Mouse (Mus musculus) embryonic facial prominence, embryonic 12.5 days (tissue): ENCODE data around the gene Calm5. TPM values are rescaled to one million over a fixed set of nuclear protein-coding genes. Genes with fewer than 3 reads are reported as not detected.

Experiments used
- ATAC-seq: fragments of 200-750 bp; cut with Nextera tagmentation; 2 replicates; pipeline ENCODE4 v1.8.0; 2017; ENCODE audit not compliant: insufficient number of reproducible peaks, insufficient read depth, low FRiP score, low TSS enrichment
- H3K27ac ChIP-seq: fragments of 300-500 bp; sonication (generic); 2 replicates; pipeline ENCODE4 v1.5.1; 2016; ENCODE audit warnings: mild to moderate bottlenecking
- H3K27me3 ChIP-seq: fragments of 300-500 bp; sonication (generic); 2 replicates; pipeline ENCODE4 v1.6.1; 2016; ENCODE audit warnings: mild to moderate bottlenecking, moderate library complexity
- H3K36me3 ChIP-seq: fragments of 300-500 bp; sonication (generic); 2 replicates; pipeline ENCODE4 v1.6.1; 2016; ENCODE audit warnings: mild to moderate bottlenecking
- H3K4me1 ChIP-seq: fragments of 300-500 bp; sonication (generic); 2 replicates; pipeline ENCODE4 v1.6.1; 2016
- H3K4me2 ChIP-seq: fragments of 300-500 bp; sonication (generic); replicated peaks from 2 replicates; pipeline ENCODE4 v1.6.1; 2016; ENCODE audit warnings: mild to moderate bottlenecking, moderate library complexity
- H3K4me3 ChIP-seq: fragments of 300-500 bp; sonication (generic); 2 replicates; pipeline ENCODE4 v1.5.1; 2016; ENCODE audit warnings: mild to moderate bottlenecking
- H3K9ac ChIP-seq: fragments of 300-500 bp; sonication (generic); 2 replicates; pipeline ENCODE4 v1.6.1; 2016; ENCODE audit warnings: mild to moderate bottlenecking, moderate library complexity
- H3K9me3 ChIP-seq: fragments of 300-500 bp; sonication (generic); 2 replicates; pipeline ENCODE4 v1.6.1; 2016; ENCODE audit warnings: mild to moderate bottlenecking, moderate library complexity
- WGBS: fragments of 180-500 bp; shearing (Covaris S2); methylation state at CpG from one replicate; pipeline ENCODE4 v1.1.7; 2016; 5-methylcytosine and 5-hydroxymethylcytosine counted together
- polyA plus RNA-seq: library from polyadenylated mRNA; unstranded; fragments of >200 nt; fragmentation: Nextera tagmentation; extraction: Ambion mirVana; gene quantifications from 2 replicates; pipeline ENCODE4 v1.2.1, GENCODE M21; 2016

Gene Calm5
- polyA plus RNA-seq, 1 experiment from 2014 or later, result not detected

GRCm38 (mm10) chr13:3869901-3870300 lies 15.9 kb downstream of the Calm5 start:
- H3K4me3 ChIP-seq, result no peak overlapping the region
- H3K4me2 ChIP-seq, result no peak overlapping the region
- no peak overlapping the region for H3K9ac ChIP-seq
- ATAC-seq, result no peak
- no peaks in the 10 kb centered on the region for H3K27me3 ChIP-seq
- no peaks in the 10 kb centered on the region for H3K36me3 ChIP-seq
- no peak overlapping the region for H3K27ac ChIP-seq
- H3K9me3 ChIP-seq, result no peaks in the 10 kb centered on the region
- H3K4me1 ChIP-seq, result no peaks in the 10 kb centered on the region

GRCm38 (mm10) chr13:3872832-3873231 lies 18.9 kb downstream of the Calm5 start:
- Histone ChIP-seq H3K9me3 (no peaks in the 10 kb centered on the region), H3K4me2 (no peak overlapping the region), H3K36me3 (no peaks in the 10 kb centered on the region), H3K4me1 (no peaks in the 10 kb centered on the region), H3K27me3 (no peaks in the 10 kb centered on the region), H3K9ac (no peak overlapping the region), H3K4me3 (no peak overlapping the region), H3K27ac (no peak overlapping the region)
- ATAC-seq, result no peak
- WGBS, result 96% methylated on average over 4 of the region's 4 CpGs

- Histone ChIP-seq H3K4me1 (no peaks in the 10 kb centered on the region), H3K27ac (no peak overlapping the region), H3K4me2 (no peak overlapping the region), H3K36me3 (peaks cover 8% of the 10 kb centered on the region), H3K27me3 (no peaks in the 10 kb centered on the region), H3K9me3 (no peaks in the 10 kb centered on the region), H3K4me3 (no peak overlapping the region), H3K9ac (no peak overlapping the region)
- 76% methylated on average over 6 of the region's 6 CpGs for WGBS
- ATAC-seq, result no peak
Observed at GRCm38 (mm10) chr13:3876448-3876847, 22.5 kb downstream of the Calm5 start.

- Histone ChIP-seq H3K9ac (no peak overlapping the region), H3K4me2 (no peak overlapping the region), H3K4me3 (no peak overlapping the region), H3K9me3 (no peaks in the 10 kb centered on the region), H3K36me3 (peaks cover 15% of the 10 kb centered on the region), H3K27ac (peak overlapping the region; percentile 11; the same call in 1 of the 2 replicates), H3K27me3 (no peaks in the 10 kb centered on the region), H3K4me1 (no peaks in the 10 kb centered on the region)
- 62% methylated on average over 6 of the region's 6 CpGs for WGBS
- ATAC-seq, result no peak
Observed at GRCm38 (mm10) chr13:3877185-3877584, 23.2 kb downstream of the Calm5 start.

GRCm38 (mm10) chr13:3877679-3878220 lies 23.8 kb downstream of the Calm5 start:
- WGBS, result 44% methylated on average over 4 of the region's 4 CpGs
- H3K4me3 ChIP-seq, result no peak overlapping the region
- peak; percentile 38 for ATAC-seq
- no peak overlapping the region for H3K4me2 ChIP-seq
- no peaks in the 10 kb centered on the region for H3K9me3 ChIP-seq
- H3K4me1 ChIP-seq, result no peaks in the 10 kb centered on the region
- H3K36me3 ChIP-seq, result peaks cover 20% of the 10 kb centered on the region
- H3K27me3 ChIP-seq, result no peaks in the 10 kb centered on the region
- 0 out of 2 replicates have a peak overlapping the region, but pooled peaks have one; percentile 11 for H3K27ac ChIP-seq
- no peak overlapping the region for H3K9ac ChIP-seq

GRCm38 (mm10) chr13:3886663-3887062 lies 32.7 kb downstream of the Calm5 start:
- Histone ChIP-seq H3K4me1 (0 out of 2 replicates have a peak, but pooled peaks cover 12% of the 10 kb centered on the region), H3K4me2 (no peak overlapping the region), H3K36me3 (peaks cover 67% of the 10 kb centered on the region), H3K27ac (no peak overlapping the region), H3K27me3 (no peaks in the 10 kb centered on the region), H3K9me3 (no peaks in the 10 kb centered on the region), H3K4me3 (no peak overlapping the region), H3K9ac (no peak overlapping the region)
- 92% methylated on average over 7 of the region's 7 CpGs for WGBS
- no peak for ATAC-seq

GRCm38 (mm10) chr13:3889111-3889510 lies 35.1 kb downstream of the Calm5 start:
- H3K27ac ChIP-seq, result no peak overlapping the region
- 95% methylated on average over 3 of the region's 3 CpGs for WGBS
- no peak overlapping the region for H3K9ac ChIP-seq
- peak overlapping the region; percentile 16; the same call in 1 of the 2 replicates for H3K4me2 ChIP-seq
- H3K27me3 ChIP-seq, result no peaks in the 10 kb centered on the region
- peaks cover 16% of the 10 kb centered on the region; the same call in 1 of the 2 replicates for H3K4me1 ChIP-seq
- H3K4me3 ChIP-seq, result peak overlapping the region; percentile 13; the same call in 1 of the 2 replicates
- H3K9me3 ChIP-seq, result no peaks in the 10 kb centered on the region
- no peak for ATAC-seq
- peaks cover 46% of the 10 kb centered on the region for H3K36me3 ChIP-seq

GRCm38 (mm10) chr13:3890061-3890460 lies 36.1 kb downstream of the Calm5 start:
- peak overlapping the region; percentile 29 for H3K4me3 ChIP-seq

GRCm38 (mm10) chr13:3891479-3892087 lies 37.6 kb downstream of the Calm5 start:
- H3K9ac ChIP-seq, result peak overlapping the region; percentile 72
- 28% methylated on average over 8 of the region's 8 CpGs for WGBS
- H3K27me3 ChIP-seq, result no peaks in the 10 kb centered on the region
- ATAC-seq, result no peak
- no peaks in the 10 kb centered on the region for H3K9me3 ChIP-seq
- H3K27ac ChIP-seq, result peak overlapping the region; percentile 50; the same call in 1 of the 2 replicates
- H3K4me2 ChIP-seq, result peak overlapping the region; percentile 68
- peaks cover 22% of the 10 kb centered on the region for H3K36me3 ChIP-seq
- H3K4me1 ChIP-seq, result peaks cover 21% of the 10 kb centered on the region; the same call in 1 of the 2 replicates
- H3K4me3 ChIP-seq, result peak overlapping the region; percentile 57

More at GRCm38 (mm10) chr13:3890061-3890460, 36.1 kb downstream of the Calm5 start:
- ATAC-seq, result no peak
- Histone ChIP-seq H3K4me1 (peaks cover 21% of the 10 kb centered on the region; the same call in 1 of the 2 replicates), H3K36me3 (peaks cover 36% of the 10 kb centered on the region), H3K27ac (0 out of 2 replicates have a peak overlapping the region, but pooled peaks have one; percentile 23), H3K27me3 (no peaks in the 10 kb centered on the region), H3K4me2 (peak overlapping the region; percentile 68), H3K9ac (0 out of 2 replicates have a peak overlapping the region, but pooled peaks have one; percentile 5), H3K9me3 (no peaks in the 10 kb centered on the region)
- 32% methylated on average over 8 of the region's 8 CpGs for WGBS

- ATAC-seq, result no peak
- 10% methylated on average over 7 of the region's 7 CpGs for WGBS
- Histone ChIP-seq H3K4me2 (peak overlapping the region; percentile 68), H3K9ac (peak overlapping the region; percentile 72), H3K4me1 (peaks cover 21% of the 10 kb centered on the region; the same call in 1 of the 2 replicates), H3K27me3 (no peaks in the 10 kb centered on the region), H3K36me3 (peaks cover 12% of the 10 kb centered on the region), H3K9me3 (no peaks in the 10 kb centered on the region), H3K27ac (peak overlapping the region; percentile 74; the same call in 1 of the 2 replicates), H3K4me3 (peak overlapping the region; percentile 57)
Observed at GRCm38 (mm10) chr13:3892601-3893000, 38.6 kb downstream of the Calm5 start.

- Histone ChIP-seq H3K27me3 (no peaks in the 10 kb centered on the region), H3K9ac (peak overlapping the region; percentile 72), H3K9me3 (no peaks in the 10 kb centered on the region), H3K4me1 (peaks cover 21% of the 10 kb centered on the region; the same call in 1 of the 2 replicates), H3K27ac (peak overlapping the region; percentile 74), H3K4me3 (peak overlapping the region; percentile 57), H3K4me2 (peak overlapping the region; percentile 68), H3K36me3 (peaks cover 8% of the 10 kb centered on the region)
- WGBS, result under 1% methylated on average over 35 of the region's 35 CpGs
- peak; percentile 98 for ATAC-seq
Observed at GRCm38 (mm10) chr13:3893126-3893734, 39.3 kb downstream of the Calm5 start.
